Mouse (Mus musculus) hindbrain, embryonic 12.5 days (tissue): ENCODE measurements around the gene Fgfbp1. TPM values are rescaled to one million over a fixed set of nuclear protein-coding genes. Genes with fewer than 3 reads are reported as not detected.

Source experiments
- ATAC-seq: fragments of 200-750 bp; cut with Nextera tagmentation; 2 replicates; pipeline ENCODE4 v1.8.0; 2017; ENCODE audit warnings: moderate TSS enrichment; ENCODE audit not compliant: low FRiP score
- H3K27ac ChIP-seq: fragments of 300-500 bp; sonication (generic); 2 replicates; pipeline ENCODE4 v1.5.1; 2016; ENCODE audit warnings: mild to moderate bottlenecking
- H3K27me3 ChIP-seq: fragments of 300-500 bp; sonication (generic); 2 replicates; pipeline ENCODE4 v1.6.1; 2016; ENCODE audit warnings: mild to moderate bottlenecking
- H3K36me3 ChIP-seq: fragments of 300-500 bp; sonication (generic); 2 replicates; pipeline ENCODE4 v1.6.1; 2016; ENCODE audit warnings: mild to moderate bottlenecking
- H3K4me1 ChIP-seq: fragments of 300-500 bp; sonication (generic); 2 replicates; pipeline ENCODE4 v1.6.1; 2016
- H3K4me2 ChIP-seq: fragments of 300-500 bp; sonication (generic); replicated peaks from 2 replicates; pipeline ENCODE4 v1.6.1; 2016; ENCODE audit warnings: mild to moderate bottlenecking
- H3K4me3 ChIP-seq: fragments of 300-500 bp; sonication (generic); 2 replicates; pipeline ENCODE4 v1.5.1; 2016; ENCODE audit warnings: mild to moderate bottlenecking
- H3K9ac ChIP-seq: fragments of 300-500 bp; sonication (generic); 2 replicates; pipeline ENCODE4 v1.6.1; 2016; ENCODE audit warnings: mild to moderate bottlenecking, moderate library complexity
- H3K9me3 ChIP-seq: fragments of 300-500 bp; sonication (generic); replicated peaks from 2 replicates; pipeline ENCODE4 v1.6.1; 2016; ENCODE audit warnings: mild to moderate bottlenecking
- WGBS: fragments of 180-500 bp; shearing (Covaris S2); methylation state at CpG from one replicate; pipeline ENCODE4 v1.1.7; 2016; 5-methylcytosine and 5-hydroxymethylcytosine counted together
- polyA plus RNA-seq: library from polyadenylated mRNA; unstranded; fragments of >200 nt; fragmentation: Nextera tagmentation; extraction: Ambion mirVana; gene quantifications from 2 replicates; pipeline ENCODE4 v1.2.1, GENCODE M21; 2016

Gene Fgfbp1
- 0.94 and 1.1 TPM in 2 replicates for polyA plus RNA-seq

- Histone ChIP-seq H3K4me2 (no peak within 1 kb of the TSS), H3K27me3 (no peaks in the 10 kb centered on the region), H3K9me3 (no peaks in the 10 kb centered on the region), H3K36me3 (no peaks in the 10 kb centered on the region), H3K4me3 (no peak within 1 kb of the TSS), H3K27ac (no peak within 1 kb of the TSS), H3K9ac (no peak within 1 kb of the TSS), H3K4me1 (0 out of 2 replicates have a peak, but pooled peaks cover 4% of the 10 kb centered on the region)
- WGBS: 51% methylated on average over 4 of the region's 4 CpGs
- no peak for ATAC-seq
These were observed at the start of gene Fgfbp1 for GRCm38 (mm10) chr5:43981620-43982019. TSS of gene Fgfbp1 (minus strand) at chr5:43981779.

- no peaks in the 10 kb centered on the region for H3K27me3 ChIP-seq
- no peaks in the 10 kb centered on the region for H3K4me1 ChIP-seq
- H3K27ac ChIP-seq: no peak overlapping the region
- H3K36me3 ChIP-seq: peaks cover 41% of the 10 kb centered on the region
- WGBS: 96% methylated on average over 9 of the region's 9 CpGs
- ATAC-seq: no peak
- no peak overlapping the region for H3K4me2 ChIP-seq
- H3K9ac ChIP-seq: no peak overlapping the region
- no peak overlapping the region for H3K4me3 ChIP-seq
- no peaks in the 10 kb centered on the region for H3K9me3 ChIP-seq
These were observed 16.9 kb upstream of the Fgfbp1 start for GRCm38 (mm10) chr5:43998295-43998989.

- Histone ChIP-seq H3K9ac (no peak overlapping the region), H3K27ac (no peak overlapping the region), H3K9me3 (no peaks in the 10 kb centered on the region), H3K27me3 (no peaks in the 10 kb centered on the region), H3K4me2 (no peak overlapping the region), H3K36me3 (peaks cover 37% of the 10 kb centered on the region), H3K4me3 (no peak overlapping the region), H3K4me1 (no peaks in the 10 kb centered on the region)
- 93% methylated on average over 8 of the region's 8 CpGs for WGBS
- no peak for ATAC-seq
These were observed 16.0 kb upstream of the Fgfbp1 start for GRCm38 (mm10) chr5:43997626-43998025.

GRCm38 (mm10) chr5:43996162-43996561, 14.6 kb upstream of the Fgfbp1 start:
- Histone ChIP-seq H3K4me3 (no peak overlapping the region), H3K36me3 (peaks cover 22% of the 10 kb centered on the region), H3K9me3 (no peaks in the 10 kb centered on the region), H3K27me3 (no peaks in the 10 kb centered on the region), H3K27ac (no peak overlapping the region), H3K4me1 (no peaks in the 10 kb centered on the region), H3K4me2 (no peak overlapping the region), H3K9ac (no peak overlapping the region)
- 77% methylated on average over 4 of the region's 4 CpGs for WGBS
- no peak for ATAC-seq

- H3K4me3 ChIP-seq: no peak overlapping the region
- no peak overlapping the region for H3K27ac ChIP-seq
- H3K27me3 ChIP-seq: no peaks in the 10 kb centered on the region
- no peak overlapping the region for H3K9ac ChIP-seq
- no peaks in the 10 kb centered on the region for H3K4me1 ChIP-seq
- H3K4me2 ChIP-seq: no peak overlapping the region
- no peak for ATAC-seq
- H3K36me3 ChIP-seq: peaks cover 16% of the 10 kb centered on the region; the same call in 1 of the 2 replicates
- 90% methylated on average over 2 of the region's 2 CpGs for WGBS
- no peaks in the 10 kb centered on the region for H3K9me3 ChIP-seq
These were observed 13.4 kb upstream of the Fgfbp1 start for GRCm38 (mm10) chr5:43994981-43995380.

- Histone ChIP-seq H3K4me2 (no peak overlapping the region), H3K9me3 (no peaks in the 10 kb centered on the region), H3K4me3 (no peak overlapping the region), H3K9ac (no peak overlapping the region), H3K4me1 (no peaks in the 10 kb centered on the region), H3K36me3 (no peaks in the 10 kb centered on the region; the same call in 1 of the 2 replicates), H3K27ac (no peak overlapping the region), H3K27me3 (no peaks in the 10 kb centered on the region)
- 60% methylated on average over 6 of the region's 6 CpGs for WGBS
- no peak for ATAC-seq
These were observed 8.7 kb upstream of the Fgfbp1 start for GRCm38 (mm10) chr5:43990316-43990715.

GRCm38 (mm10) chr5:43989017-43989416, 7.4 kb upstream of the Fgfbp1 start:
- Histone ChIP-seq H3K4me2 (no peak overlapping the region), H3K36me3 (no peaks in the 10 kb centered on the region; the same call in 1 of the 2 replicates), H3K4me3 (no peak overlapping the region), H3K9ac (no peak overlapping the region), H3K4me1 (no peaks in the 10 kb centered on the region), H3K9me3 (no peaks in the 10 kb centered on the region), H3K27me3 (no peaks in the 10 kb centered on the region), H3K27ac (no peak overlapping the region)
- 81% methylated on average over 5 of the region's 5 CpGs for WGBS
- no peak for ATAC-seq

GRCm38 (mm10) chr5:43986212-43986611, 4.6 kb upstream of the Fgfbp1 start:
- Histone ChIP-seq H3K4me1 (0 out of 2 replicates have a peak, but pooled peaks cover 4% of the 10 kb centered on the region), H3K4me3 (no peak overlapping the region), H3K9me3 (no peaks in the 10 kb centered on the region), H3K36me3 (no peaks in the 10 kb centered on the region), H3K4me2 (no peak overlapping the region), H3K27me3 (no peaks in the 10 kb centered on the region), H3K27ac (no peak overlapping the region), H3K9ac (no peak overlapping the region)
- no peak for ATAC-seq

GRCm38 (mm10) chr5:43982896-43983295, 1.3 kb upstream of the Fgfbp1 start:
- Histone ChIP-seq H3K36me3 (no peaks in the 10 kb centered on the region), H3K9ac (no peak overlapping the region), H3K27me3 (no peaks in the 10 kb centered on the region), H3K4me3 (no peak overlapping the region), H3K4me2 (no peak overlapping the region), H3K4me1 (0 out of 2 replicates have a peak, but pooled peaks cover 4% of the 10 kb centered on the region), H3K9me3 (no peaks in the 10 kb centered on the region), H3K27ac (no peak overlapping the region)
- 61% methylated on average over 1 of the region's 1 CpGs for WGBS
- no peak for ATAC-seq

GRCm38 (mm10) chr5:43980397-43980796, 1.2 kb downstream of the Fgfbp1 start:
- Histone ChIP-seq H3K4me1 (0 out of 2 replicates have a peak, but pooled peaks cover 4% of the 10 kb centered on the region), H3K27ac (no peak overlapping the region)
- WGBS: 79% methylated on average over 2 of the region's 2 CpGs

GRCm38 (mm10) chr5:43976821-43977561, 4.6 kb downstream of the Fgfbp1 start:
- 86% methylated on average over 1 of the region's 1 CpGs for WGBS

More at GRCm38 (mm10) chr5:43980397-43980796, 1.2 kb downstream of the Fgfbp1 start:
- Histone ChIP-seq H3K36me3 (no peaks in the 10 kb centered on the region), H3K27me3 (no peaks in the 10 kb centered on the region), H3K9me3 (no peaks in the 10 kb centered on the region), H3K4me2 (no peak overlapping the region), H3K4me3 (no peak overlapping the region), H3K9ac (no peak overlapping the region)
- ATAC-seq: no peak

GRCm38 (mm10) chr5:43974166-43974565, 7.4 kb downstream of the Fgfbp1 start:
- 86% methylated on average over 6 of the region's 6 CpGs for WGBS
- no peak for ATAC-seq
- Histone ChIP-seq H3K27me3 (no peaks in the 10 kb centered on the region), H3K4me1 (no peaks in the 10 kb centered on the region), H3K27ac (no peak overlapping the region), H3K36me3 (no peaks in the 10 kb centered on the region), H3K4me2 (no peak overlapping the region), H3K4me3 (no peak overlapping the region), H3K9ac (no peak overlapping the region), H3K9me3 (no peaks in the 10 kb centered on the region)

More at GRCm38 (mm10) chr5:43976821-43977561, 4.6 kb downstream of the Fgfbp1 start:
- H3K9ac ChIP-seq: no peak overlapping the region
- no peak overlapping the region for H3K27ac ChIP-seq
- no peaks in the 10 kb centered on the region for H3K4me1 ChIP-seq
- no peak for ATAC-seq
- no peak overlapping the region for H3K4me3 ChIP-seq
- H3K36me3 ChIP-seq: no peaks in the 10 kb centered on the region
- H3K27me3 ChIP-seq: no peaks in the 10 kb centered on the region
- H3K4me2 ChIP-seq: no peak overlapping the region
- H3K9me3 ChIP-seq: no peaks in the 10 kb centered on the region
